Mouse (Mus musculus) liver, adult 2 months (tissue): ENCODE results near the gene Ms4a15.
A peak's percentile ranks its signal among the peaks of the same experiment; 100 is the strongest.

Experiments
- CTCF ChIP-seq: fragments of 200-500 bp; IDR thresholded peaks from 2 replicates; pipeline ENCODE4 v1.5.1; 2011; ENCODE audit warnings: low read depth, low read length, control low read depth
- POLR2A ChIP-seq: fragments of 200-500 bp; IDR thresholded peaks from 2 replicates; pipeline ENCODE4 v1.6.1; 2011; ENCODE audit warnings: low read length, control low read depth; ENCODE audit not compliant: insufficient read depth; ENCODE audit errors: extremely low read depth

GRCm38 (mm10) chr19:10979184-10980168 lies 13.6 kb downstream of the Ms4a15 start:
- peak; percentile 77 for TF ChIP-seq CTCF
- no peak for TF ChIP-seq POLR2A
